8 mouse cellular contexts compared by ENCODE assay signal in genomic region chr1:157286561-157286960, GRCm38 (mm10).
DNase-seq lines count a peak whose midpoint lies in the region; ATAC-seq and TF ChIP-seq lines count a peak whose summit lies in the region.

No protein-coding gene starts in this region.

- 26% methylated on average over 4 of the region's 4 CpGs for WGBS in cerebellum, adult 2 months

- intact Hi-C loops in heart, postnatal 36 days (cut with DNase I) = no loop called here

- no peak for TF ChIP-seq POLR2A in cerebellum, adult 2 months (IDR thresholded peaks at IDR 0.05; ENCODE audit: borderline replicate concordance, insufficient read depth, low read length)

- no peak overlapping the region for H3K4me3 ChIP-seq in cerebellum, adult 2 months (replicated peaks; ENCODE audit: insufficient read depth, low read depth, low read length)

- H3K27me3 ChIP-seq in cerebellum, adult 2 months (ENCODE audit: control insufficient read depth, insufficient read depth, low read length) = no peaks in the 10 kb centered on the region

- no peak for DNase-seq in frontal cortex, postnatal 14 days (ENCODE audit: low spot score in 2 of 2)
- peak; percentile 45 to 50 for DNase-seq in right cerebral cortex, adult 2 months (ENCODE audit: low spot score in 2 of 2)
- DNase-seq in right cerebral cortex, postnatal 36 days (ENCODE audit: low spot score in 2 of 2) = no peak
- peak; percentile 17 to 24 for DNase-seq in cerebellum, adult 2 months
- peak; percentile 27 to 36 for DNase-seq in heart, postnatal 36 days
- peak; percentile 12 to 34 for DNase-seq in lung, adult 18-20 months
- DNase-seq in yolk sac, embryonic 10.5 days (ENCODE audit: low spot score) = peak; percentile 12

- ATAC-seq in frontal cortex, adult (ENCODE audit: low TSS enrichment) = peak; percentile 70

- H3K4me1 ChIP-seq in cerebellum, adult 2 months (ENCODE audit: control insufficient read depth, insufficient read depth, low read length) = no peaks in the 10 kb centered on the region; the same call in 1 of the 2 replicates

- no peak overlapping the region for H3K27ac ChIP-seq in cerebellum, adult 2 months (ENCODE audit: insufficient read depth, low read length)

- no peak; the same call in 1 of the 2 replicates for TF ChIP-seq CTCF in cerebellum, adult 2 months (IDR thresholded peaks at IDR 0.05; ENCODE audit: borderline replicate concordance, insufficient read depth, low read depth, low read length)

Comparison
In these comparisons a context has a peak if more than half of its experiments do, and no peak if none do; other contexts are left out.
1. DNase-seq: peak in right cerebral cortex, adult 2 months (2 of 2), cerebellum, adult 2 months (2 of 2), heart, postnatal 36 days (2 of 2), lung, adult 18-20 months (2 of 2) and yolk sac, embryonic 10.5 days (single experiment); none in frontal cortex, postnatal 14 days (0 of 2) and right cerebral cortex, postnatal 36 days (0 of 2).